Mouse (Mus musculus): Measurements from ENCODE around the gene Zfp27.
A peak's percentile ranks its signal among the peaks of the same experiment; 100 is the strongest.
"Not testable (repeated sequence)": the region's sequence is repeated elsewhere in the genome, so short reads cannot be mapped to it uniquely, and the experiment has no call there.

Zfp27 gene

DNA sequence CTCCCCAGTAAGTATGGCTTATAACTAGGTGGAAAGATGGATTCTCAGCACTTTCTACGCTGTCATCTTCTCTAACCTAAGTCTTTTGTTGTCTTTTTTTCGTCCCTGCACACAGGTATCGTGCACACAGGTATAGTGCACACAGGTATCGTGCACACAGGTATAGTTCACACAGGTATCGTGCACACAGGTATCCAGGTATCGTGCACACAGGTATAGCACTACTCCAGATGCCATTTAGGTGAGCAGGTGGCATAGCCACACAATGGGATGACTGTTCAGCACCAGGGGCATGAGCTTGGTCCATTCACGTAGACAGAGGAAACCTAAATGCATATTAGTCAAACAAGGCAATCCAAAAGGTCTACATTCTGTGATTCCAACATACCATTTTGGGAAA, 15.9 kb downstream of the Zfp27 start:
- no peak for DNase-seq (ENCODE audit: low spot score)

DNA sequence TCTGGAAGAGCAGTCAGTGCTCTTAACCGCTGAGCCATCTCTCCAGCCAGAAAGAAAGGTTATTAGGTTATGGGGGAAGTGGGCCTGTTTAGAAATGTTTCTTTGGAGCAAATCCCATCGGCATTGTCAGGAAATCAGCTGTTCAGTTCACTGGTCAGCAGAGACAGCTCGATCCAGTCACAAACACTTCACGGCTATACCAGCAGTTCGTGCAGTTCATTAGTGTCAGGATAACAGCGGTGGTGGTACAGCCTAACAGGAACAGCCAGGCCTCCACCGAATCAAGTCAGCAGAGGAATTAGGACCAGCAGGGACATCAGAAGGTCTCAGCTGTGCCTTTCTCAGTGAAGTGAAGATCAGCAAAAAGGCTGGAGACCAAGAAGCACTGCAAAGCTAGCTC, 25.5 kb downstream of the Zfp27 start:
- DNase-seq (ENCODE audit: low spot score) = no peak

DNA sequence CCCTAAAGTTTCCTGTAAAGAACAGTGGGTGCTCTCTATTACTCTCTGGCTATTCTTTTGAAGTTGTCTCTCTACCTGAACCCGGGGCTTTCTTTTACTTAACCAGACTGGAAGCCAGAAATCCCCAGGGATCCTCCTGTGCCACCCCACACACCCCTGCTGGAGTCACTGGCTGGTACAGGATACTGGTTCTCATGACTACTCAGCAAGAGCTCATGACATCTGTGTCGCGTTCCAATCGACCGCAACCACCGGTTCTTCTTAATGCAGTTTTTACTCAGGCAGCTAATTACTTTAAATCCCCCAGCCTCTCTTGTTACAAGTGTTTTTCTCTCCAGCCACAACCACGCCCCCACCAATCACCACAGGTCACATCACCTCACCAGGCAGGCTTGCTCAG, 26.3 kb downstream of the Zfp27 start:
- no peak for DNase-seq (ENCODE audit: low spot score)

DNA sequence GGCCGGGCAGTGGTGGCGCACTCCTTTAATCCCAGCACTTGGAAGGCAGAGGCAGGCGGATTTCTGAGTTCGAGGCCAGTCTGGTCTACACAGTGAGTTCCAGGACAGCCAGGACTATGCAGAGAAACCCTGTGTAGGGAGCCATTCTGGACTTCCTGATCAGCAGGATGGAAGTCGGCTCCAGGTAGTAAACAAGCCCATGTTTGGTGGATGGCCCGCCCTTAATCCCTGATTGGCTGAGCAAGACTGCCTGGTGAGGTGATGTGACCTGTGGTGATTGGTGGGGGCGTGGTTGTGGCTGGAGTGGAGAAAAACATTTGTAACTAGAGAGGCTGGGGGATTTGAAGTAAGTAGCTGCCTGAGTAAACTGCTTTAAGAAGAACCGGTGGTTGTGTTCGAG, 28.8 kb downstream of the Zfp27 start:
- not testable (repeated sequence) for DNase-seq (ENCODE audit: low spot score)

DNA sequence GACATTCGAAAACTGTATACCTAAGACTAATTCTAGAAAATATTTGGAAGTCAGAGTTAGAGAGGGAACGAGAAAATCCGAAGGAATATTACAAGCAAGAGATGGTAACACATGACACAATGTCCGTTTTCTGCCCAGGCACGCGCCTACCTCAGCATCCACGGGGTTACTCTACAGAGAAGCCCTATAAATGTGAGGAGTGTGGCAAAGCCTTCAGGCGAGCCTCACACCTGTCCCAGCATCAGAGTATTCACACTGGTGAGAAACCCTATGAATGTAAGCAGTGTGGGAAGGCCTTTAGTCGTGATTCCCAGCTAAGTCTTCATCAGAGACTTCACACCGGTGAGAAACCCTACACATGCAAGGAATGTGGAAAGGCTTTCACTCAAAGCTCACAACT, 32.1 kb downstream of the Zfp27 start:
- no peak for DNase-seq (ENCODE audit: low spot score)

DNA sequence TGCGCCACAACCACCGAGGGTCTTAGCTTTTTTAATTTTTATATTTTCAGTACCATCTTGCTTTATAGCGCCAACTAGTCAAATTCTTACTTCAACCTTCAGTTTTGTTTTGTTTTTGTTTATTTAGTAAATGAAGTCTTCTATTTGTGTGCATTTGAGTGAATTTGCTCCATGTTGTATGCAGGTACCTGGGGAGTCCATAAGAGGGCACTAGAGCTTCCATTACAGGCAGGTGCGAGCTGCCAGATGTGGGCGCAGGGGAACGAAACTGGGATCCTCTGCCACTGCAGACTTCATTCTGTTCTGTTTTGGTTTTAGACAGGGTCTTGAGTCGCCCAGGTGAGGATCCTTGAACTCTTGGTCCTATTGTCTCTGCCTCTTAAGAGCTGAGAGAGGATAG, 44.7 kb downstream of the Zfp27 start:
- no peak for DNase-seq (ENCODE audit: low spot score)

DNA sequence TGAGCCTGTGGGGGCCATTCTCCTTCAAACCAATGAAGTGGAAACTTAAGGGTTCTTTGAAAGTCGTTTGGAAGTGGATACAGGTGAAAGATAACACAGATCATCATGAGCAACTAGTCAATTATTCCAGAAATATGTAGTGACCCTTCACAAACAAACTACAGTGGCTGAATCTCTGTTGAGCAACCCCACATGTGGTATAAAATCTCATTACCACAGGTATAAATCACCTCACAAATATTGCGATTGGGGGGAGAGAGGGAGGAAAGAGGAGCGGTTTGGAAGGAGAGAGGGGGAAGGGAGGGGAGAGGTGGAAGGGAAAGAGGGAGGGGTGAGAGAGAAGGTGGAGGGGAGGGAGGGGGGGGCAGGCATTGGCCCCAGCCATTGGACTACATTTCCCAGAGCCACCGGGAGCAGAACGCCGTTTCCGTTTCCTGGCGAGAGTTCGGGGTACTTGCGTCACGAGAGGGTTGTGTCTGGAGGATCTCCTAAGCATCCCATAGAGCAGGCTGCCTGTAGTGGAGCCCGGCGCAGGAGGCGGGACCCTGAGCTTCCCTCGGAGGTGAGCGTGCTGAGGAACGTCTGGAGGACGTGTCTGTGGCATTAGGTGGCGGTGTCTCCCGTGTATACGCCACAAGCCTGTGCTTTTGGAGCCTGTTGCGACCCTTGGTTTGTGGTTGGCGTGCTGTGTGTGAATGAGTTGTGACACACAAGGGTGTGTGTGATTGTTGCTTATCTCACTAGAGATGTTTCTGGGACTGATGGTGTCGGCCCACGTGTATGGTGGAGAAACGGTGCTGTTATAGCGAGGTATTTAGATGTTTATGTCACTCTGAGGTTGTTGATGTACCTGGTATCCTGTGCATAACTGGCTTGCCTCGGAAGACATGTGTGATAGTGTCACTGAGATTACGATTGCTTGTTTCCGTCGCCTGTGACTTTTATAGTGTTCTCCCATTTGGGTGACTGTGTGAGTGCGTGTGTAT, 46.5 kb downstream of the Zfp27 start, which contains the start of gene Zfp420:
Gene Zfp420, plus strand, starts transcription at position 448 of the 986 bp plus-strand sequence.
- peak; percentile 73 for DNase-seq (ENCODE audit: low spot score)

DNA sequence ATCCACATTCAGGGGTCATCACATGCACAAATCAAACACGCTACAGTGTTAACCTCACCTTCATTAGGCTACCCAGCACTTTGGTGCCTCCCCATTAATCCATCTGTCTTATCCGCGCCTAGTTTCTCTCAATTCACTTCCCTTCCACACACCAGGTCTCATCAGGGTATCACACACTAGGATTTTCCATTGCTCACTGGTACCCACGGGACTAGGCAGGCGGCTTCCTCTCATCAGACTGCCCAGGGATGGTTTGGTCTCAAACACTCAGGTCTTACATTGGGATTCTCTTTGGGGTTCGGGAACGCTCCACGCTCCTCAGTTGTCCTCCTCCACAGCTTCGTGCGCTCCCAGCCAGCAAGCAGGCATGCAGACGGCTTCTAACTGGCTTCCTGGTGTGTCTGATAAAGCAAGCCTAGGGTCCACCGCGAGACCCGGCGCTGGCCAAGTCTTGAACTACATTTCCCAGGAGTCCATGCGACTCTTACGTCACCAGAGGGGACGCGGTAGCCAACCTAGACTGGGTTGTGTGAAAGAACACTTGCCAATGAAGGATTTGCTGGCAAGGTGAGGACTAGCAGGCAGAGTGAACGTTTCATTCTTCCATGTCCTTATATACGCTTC, 53.0 kb downstream of the Zfp27 start, which contains the start of gene Zfp940:
Gene Zfp940, minus strand, starts transcription at position 451 of the 624 bp plus-strand sequence.
- DNase-seq (ENCODE audit: low spot score) = peak; percentile 64

DNA sequence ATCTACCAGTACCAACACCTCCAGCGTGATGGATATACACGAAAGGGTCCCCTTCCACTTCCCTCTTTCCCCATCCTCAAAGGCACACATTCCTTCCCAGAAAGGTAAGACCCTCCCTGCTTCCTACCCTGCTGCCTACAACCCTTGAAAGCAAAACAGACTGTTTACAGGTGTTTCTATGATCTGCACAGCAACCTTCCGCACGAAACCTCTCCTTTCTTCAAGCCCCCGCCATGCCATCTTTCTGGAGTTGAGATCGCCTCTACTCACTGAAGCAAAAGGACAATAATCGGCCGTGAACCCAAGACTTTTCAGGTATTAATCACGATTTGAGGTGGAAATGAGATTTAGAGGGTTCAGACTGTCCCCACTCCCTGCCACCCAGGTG, 53.5 kb downstream of the Zfp27 start:
- DNase-seq (ENCODE audit: low spot score) = no peak

DNA sequence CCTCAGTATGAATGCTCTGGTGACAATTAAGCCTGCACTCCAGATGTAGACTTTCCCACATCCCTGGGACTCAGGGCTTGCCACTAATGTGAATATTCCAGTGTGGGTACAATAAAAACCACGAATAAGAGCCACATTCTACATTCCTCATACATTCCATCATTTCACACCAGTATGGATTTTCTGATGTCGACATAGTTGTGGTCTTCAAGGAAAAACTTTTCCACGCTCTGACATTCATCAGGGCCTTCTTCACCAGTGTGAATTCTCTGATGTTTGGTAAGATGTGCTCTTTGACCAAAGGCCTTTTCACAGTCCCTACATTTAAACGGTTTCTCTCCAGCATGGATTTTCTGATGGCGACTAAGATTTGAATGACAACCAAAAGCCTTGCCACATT, 61.8 kb downstream of the Zfp27 start:
- no peak for DNase-seq (ENCODE audit: low spot score)
